Mouse (Mus musculus): ENCODE results near the gene Olfr68. TPM values are rescaled to one million over a fixed set of nuclear protein-coding genes. Genes with fewer than 3 reads are reported as not detected.
"Not testable (repeated sequence)": the region's sequence is repeated elsewhere in the genome, so short reads cannot be mapped to it uniquely, and the experiment has no call there.

Gene Olfr68
- not detected in 2 replicates for polyA plus RNA-seq (2014; fragmentation: Nextera tagmentation; extraction: Ambion mirVana)

DNA sequence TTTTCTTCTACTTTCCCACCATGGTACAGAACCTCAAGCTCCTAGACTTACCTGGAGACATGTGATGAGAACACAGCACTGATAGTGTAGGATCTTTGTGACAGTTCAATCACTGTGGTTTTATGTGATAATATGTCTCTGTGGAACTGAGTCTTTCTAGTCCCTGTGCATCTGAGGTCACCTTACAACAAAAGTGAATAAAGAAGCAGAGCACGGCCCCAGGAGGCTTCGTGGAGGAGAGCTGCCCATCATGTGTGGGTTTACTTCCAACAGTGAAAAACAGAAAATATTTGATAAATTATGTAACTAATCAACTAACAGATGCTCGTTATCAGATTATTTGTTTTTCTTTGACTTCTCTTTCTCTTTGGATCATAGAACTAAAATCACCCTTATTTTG, at the start of gene Olfr68:
TSS of gene Olfr68 (minus strand) at position 101 of the 400 bp plus-strand sequence.
- Histone ChIP-seq H3K36me3 (ENCODE audit: control insufficient read depth, insufficient read depth, low read length) (no peaks in the 10 kb centered on the region), H3K4me2 (ENCODE audit: low read depth, low read length, severe bottlenecking) (no peak within 1 kb of the TSS), H3K27ac (ENCODE audit: low read depth, low read length) (no peak within 1 kb of the TSS), H3K4me3 (ENCODE audit: low read depth, low read length) (no peak within 1 kb of the TSS), H3K9me3 (ENCODE audit: control insufficient read depth, low read length) (no peaks in the 10 kb centered on the region), H3K4me1 (replicated peaks; ENCODE audit: control insufficient read depth, insufficient read depth, low read length) (no peaks in the 10 kb centered on the region), H3K27me3 (ENCODE audit: control insufficient read depth, insufficient read depth, low read length) (no peaks in the 10 kb centered on the region), H3K9ac (ENCODE audit: low read length) (no peak within 1 kb of the TSS)
- ATAC-seq (replicated peaks; ENCODE audit: low FRiP score) (no peak), DNase-seq (ENCODE audit: low spot score) (no peak)
- 80% methylated on average over 3 of the region's 3 CpGs for WGBS

DNA sequence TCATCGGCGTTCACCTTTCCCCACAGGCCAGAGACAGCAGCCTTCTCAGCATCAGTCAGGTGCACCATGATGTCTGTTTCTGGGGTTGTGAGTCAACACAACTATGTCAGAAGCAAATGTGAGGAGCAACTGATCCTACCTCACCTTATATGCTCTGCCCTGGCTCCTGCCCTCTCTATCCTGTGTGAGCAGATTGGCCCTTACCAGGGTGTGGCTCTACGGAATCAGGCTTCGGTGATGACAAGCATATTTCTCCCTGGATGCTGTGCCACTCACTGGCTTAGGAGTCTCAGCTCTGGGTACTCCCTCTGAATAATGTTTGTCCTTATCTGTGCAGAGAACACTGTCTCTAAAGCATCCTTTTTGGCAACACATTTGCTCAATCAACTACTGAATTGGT, 48.3 kb upstream of the Olfr68 start, which contains the start of gene Hbb-bs:
TSS of gene Hbb-bs (minus strand) at position 289 of the 400 bp plus-strand sequence.
- H3K4me2 ChIP-seq (ENCODE audit: low read depth, low read length, severe bottlenecking), result no peak within 1 kb of the TSS
- H3K4me1 ChIP-seq (replicated peaks; ENCODE audit: control insufficient read depth, insufficient read depth, low read length), result no peaks in the 10 kb centered on the region
- no peaks in the 10 kb centered on the region for H3K9me3 ChIP-seq (ENCODE audit: control insufficient read depth, low read length)
- ATAC-seq (replicated peaks; ENCODE audit: low FRiP score) (no peak), DNase-seq (ENCODE audit: low spot score) (no peak)
- H3K27me3 ChIP-seq (ENCODE audit: control insufficient read depth, insufficient read depth, low read length), result no peaks in the 10 kb centered on the region
- no peaks in the 10 kb centered on the region for H3K36me3 ChIP-seq (ENCODE audit: control insufficient read depth, insufficient read depth, low read length)
- H3K27ac ChIP-seq (ENCODE audit: low read depth, low read length), result no peak within 1 kb of the TSS
- no peak within 1 kb of the TSS for H3K9ac ChIP-seq (ENCODE audit: low read length)
- H3K4me3 ChIP-seq (ENCODE audit: low read depth, low read length), result no peak within 1 kb of the TSS
- WGBS, result 89% methylated on average over 4 of the region's 4 CpGs

DNA sequence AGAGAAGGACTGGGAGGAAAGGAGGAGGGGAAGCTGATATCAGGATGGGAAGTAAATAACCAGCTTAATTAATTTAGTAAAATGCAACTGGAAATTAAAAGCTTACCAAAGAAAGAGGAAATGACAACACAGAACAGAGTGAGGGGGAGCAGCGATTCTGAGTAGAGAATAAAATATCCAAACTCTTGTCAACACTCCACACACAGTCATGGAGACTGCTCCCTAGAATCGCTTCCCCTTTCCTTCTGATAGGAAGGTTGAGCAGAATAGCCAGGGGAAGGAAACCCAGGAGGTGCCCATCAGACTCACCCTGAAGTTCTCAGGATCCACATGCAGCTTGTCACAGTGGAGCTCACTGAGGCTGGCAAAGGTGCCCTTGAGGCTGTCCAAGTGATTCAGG, 47.6 kb upstream of the Olfr68 start:
- DNase-seq (ENCODE audit: low spot score); H3K4me2 ChIP-seq (ENCODE audit: low read depth, low read length, severe bottlenecking); H3K9ac ChIP-seq (ENCODE audit: low read length); H3K9me3 ChIP-seq (ENCODE audit: control insufficient read depth, low read length); H3K36me3 ChIP-seq (ENCODE audit: control insufficient read depth, insufficient read depth, low read length); H3K27ac ChIP-seq (ENCODE audit: low read depth, low read length); H3K27me3 ChIP-seq (ENCODE audit: control insufficient read depth, insufficient read depth, low read length); H3K4me1 ChIP-seq (replicated peaks; ENCODE audit: control insufficient read depth, insufficient read depth, low read length); H3K4me3 ChIP-seq (ENCODE audit: low read depth, low read length); ATAC-seq (replicated peaks; ENCODE audit: low FRiP score): not testable (repeated sequence)
- WGBS, result no CpG with 5 or more reads among the region's 2 CpGs

DNA sequence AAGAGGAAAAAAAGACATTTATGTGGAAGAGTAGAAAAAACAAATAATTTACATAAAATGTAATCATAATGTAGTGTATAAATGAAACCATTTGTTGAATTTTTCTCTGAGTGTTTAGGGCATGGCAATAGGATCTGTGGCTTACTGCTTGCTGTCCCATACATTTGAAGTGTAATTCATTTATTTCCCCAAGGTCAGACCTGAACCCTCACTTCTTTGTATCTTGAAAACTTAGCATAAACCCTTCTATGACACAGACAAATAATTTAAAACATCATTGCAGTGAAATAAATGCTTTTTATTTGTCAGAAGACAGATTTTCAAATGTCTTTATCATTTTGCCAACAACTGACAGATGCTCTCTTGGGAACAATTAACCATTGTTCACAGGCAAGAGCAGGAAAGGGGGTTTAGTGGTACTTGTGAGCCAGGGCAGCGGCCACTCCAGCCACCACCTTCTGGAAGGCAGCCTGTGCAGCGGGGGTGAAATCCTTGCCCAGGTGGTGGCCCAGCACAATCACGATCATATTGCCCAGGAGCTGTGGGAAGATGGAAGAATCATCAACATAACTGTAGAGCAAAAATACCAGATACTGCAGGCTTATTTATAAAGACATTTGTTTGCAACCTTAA, 46.9 kb upstream of the Olfr68 start:
- no peak for ATAC-seq (replicated peaks; ENCODE audit: low FRiP score)
- H3K4me2 ChIP-seq (ENCODE audit: low read depth, low read length, severe bottlenecking), result no peak overlapping the region
- no peaks in the 10 kb centered on the region for H3K36me3 ChIP-seq (ENCODE audit: control insufficient read depth, insufficient read depth, low read length)
- H3K27ac ChIP-seq (ENCODE audit: low read depth, low read length), result no peak overlapping the region
- DNase-seq (ENCODE audit: low spot score), result no peak
- WGBS, result 60% methylated on average over 3 of the region's 3 CpGs
- no peaks in the 10 kb centered on the region for H3K27me3 ChIP-seq (ENCODE audit: control insufficient read depth, insufficient read depth, low read length)
- no peaks in the 10 kb centered on the region for H3K4me1 ChIP-seq (replicated peaks; ENCODE audit: control insufficient read depth, insufficient read depth, low read length)
- H3K9me3 ChIP-seq (ENCODE audit: control insufficient read depth, low read length), result no peaks in the 10 kb centered on the region
- no peak overlapping the region for H3K9ac ChIP-seq (ENCODE audit: low read length)
- no peak overlapping the region for H3K4me3 ChIP-seq (ENCODE audit: low read depth, low read length)

DNA sequence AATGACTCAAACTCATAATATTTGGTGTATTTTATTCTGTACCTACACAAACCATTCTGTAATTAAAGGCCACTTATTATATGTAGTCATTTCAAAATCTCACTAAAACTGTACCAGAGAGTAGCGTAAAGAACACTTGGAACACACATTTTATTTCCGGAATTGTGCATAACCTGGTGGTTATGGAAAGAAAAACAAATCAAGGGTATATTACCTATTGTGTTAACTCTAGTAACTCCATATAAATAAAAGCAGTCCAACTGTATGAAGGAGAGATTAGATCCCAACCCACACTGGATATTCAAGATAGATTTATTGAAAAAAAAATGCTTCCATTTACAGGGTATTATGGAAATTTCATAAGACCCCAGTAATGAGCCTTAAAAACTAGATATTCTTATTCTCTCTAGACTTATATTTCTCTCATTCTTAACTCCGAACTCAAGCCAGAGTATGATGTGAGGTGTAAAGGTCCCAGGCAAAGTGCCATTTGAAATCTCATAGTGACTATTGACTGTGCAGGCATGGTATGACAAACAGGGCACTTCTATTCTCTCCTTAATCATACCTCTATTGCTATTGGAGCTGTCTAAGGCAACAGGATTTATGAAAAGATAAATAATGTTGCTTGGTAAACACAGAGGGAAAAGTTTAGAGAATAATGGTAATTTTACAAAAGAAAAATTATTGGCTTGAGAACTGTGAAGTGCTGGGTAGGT, 46.2 kb upstream of the Olfr68 start:
- WGBS, result 92% methylated on average over 3 of the region's 3 CpGs
- H3K4me3 ChIP-seq (ENCODE audit: low read depth, low read length), result no peak overlapping the region
- H3K27ac ChIP-seq (ENCODE audit: low read depth, low read length), result no peak overlapping the region
- H3K4me1 ChIP-seq (replicated peaks; ENCODE audit: control insufficient read depth, insufficient read depth, low read length), result no peaks in the 10 kb centered on the region
- no peaks in the 10 kb centered on the region for H3K36me3 ChIP-seq (ENCODE audit: control insufficient read depth, insufficient read depth, low read length)
- no peak overlapping the region for H3K9ac ChIP-seq (ENCODE audit: low read length)
- H3K4me2 ChIP-seq (ENCODE audit: low read depth, low read length, severe bottlenecking), result no peak overlapping the region
- no peaks in the 10 kb centered on the region for H3K9me3 ChIP-seq (ENCODE audit: control insufficient read depth, low read length)
- ATAC-seq (replicated peaks; ENCODE audit: low FRiP score), result no peak
- DNase-seq (ENCODE audit: low spot score), result no peak
- H3K27me3 ChIP-seq (ENCODE audit: control insufficient read depth, insufficient read depth, low read length), result no peaks in the 10 kb centered on the region

DNA sequence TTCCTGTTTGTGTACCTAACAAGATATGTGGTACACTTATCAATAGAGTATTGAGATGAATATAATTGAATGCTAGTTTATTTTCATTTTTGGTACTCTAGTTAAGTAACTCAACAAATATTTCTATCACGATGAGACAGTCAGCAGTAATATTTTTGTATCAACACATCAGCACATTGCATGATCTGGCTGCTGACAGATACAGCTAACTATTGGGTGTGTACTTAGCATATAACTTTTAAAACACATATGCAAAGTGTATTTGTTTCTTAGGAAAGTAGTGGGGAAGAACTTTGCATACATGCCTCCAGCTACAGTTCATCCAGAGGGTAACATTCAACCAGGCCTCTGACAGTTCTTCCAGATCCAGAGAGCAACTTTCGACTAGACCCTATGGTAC, 45.1 kb upstream of the Olfr68 start:
- Histone ChIP-seq H3K9me3 (ENCODE audit: control insufficient read depth, low read length) (no peaks in the 10 kb centered on the region), H3K27me3 (ENCODE audit: control insufficient read depth, insufficient read depth, low read length) (no peaks in the 10 kb centered on the region), H3K27ac (ENCODE audit: low read depth, low read length) (no peak overlapping the region), H3K36me3 (ENCODE audit: control insufficient read depth, insufficient read depth, low read length) (no peaks in the 10 kb centered on the region), H3K4me3 (ENCODE audit: low read depth, low read length) (no peak overlapping the region), H3K9ac (ENCODE audit: low read length) (no peak overlapping the region), H3K4me1 (replicated peaks; ENCODE audit: control insufficient read depth, insufficient read depth, low read length) (no peaks in the 10 kb centered on the region), H3K4me2 (ENCODE audit: low read depth, low read length, severe bottlenecking) (no peak overlapping the region)
- DNase-seq (ENCODE audit: low spot score) (no peak), ATAC-seq (replicated peaks; ENCODE audit: low FRiP score) (no peak)
- 87% methylated on average over 2 of the region's 2 CpGs for WGBS

DNA sequence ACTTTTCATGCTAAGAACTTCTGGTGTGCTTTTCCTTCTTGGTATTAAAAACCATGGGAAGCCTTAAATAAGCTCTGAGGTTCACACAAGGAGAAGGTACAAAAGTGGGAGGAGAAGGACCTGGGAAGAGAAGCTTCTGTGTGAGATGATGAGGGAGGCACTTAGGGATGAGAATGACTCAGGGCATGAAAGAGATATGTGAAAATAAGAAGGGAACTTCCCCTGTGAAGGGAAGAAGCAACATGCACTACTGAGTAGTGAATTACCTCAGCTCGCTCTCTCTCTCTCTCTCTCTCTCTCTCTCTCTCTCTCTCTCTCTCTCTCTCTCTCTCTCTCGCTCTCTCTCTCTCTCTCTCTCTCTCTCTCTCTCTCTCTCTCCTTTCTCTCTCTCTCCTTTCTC, 35.6 kb upstream of the Olfr68 start:
- not testable (repeated sequence) for ATAC-seq (replicated peaks; ENCODE audit: low FRiP score); H3K9ac ChIP-seq (ENCODE audit: low read length); H3K4me3 ChIP-seq (ENCODE audit: low read depth, low read length); H3K9me3 ChIP-seq (ENCODE audit: control insufficient read depth, low read length); H3K27ac ChIP-seq (ENCODE audit: low read depth, low read length); H3K36me3 ChIP-seq (ENCODE audit: control insufficient read depth, insufficient read depth, low read length); H3K4me1 ChIP-seq (replicated peaks; ENCODE audit: control insufficient read depth, insufficient read depth, low read length); H3K4me2 ChIP-seq (ENCODE audit: low read depth, low read length, severe bottlenecking); DNase-seq (ENCODE audit: low spot score); H3K27me3 ChIP-seq (ENCODE audit: control insufficient read depth, insufficient read depth, low read length)
- 50% methylated on average over 1 of the region's 2 CpGs for WGBS

DNA sequence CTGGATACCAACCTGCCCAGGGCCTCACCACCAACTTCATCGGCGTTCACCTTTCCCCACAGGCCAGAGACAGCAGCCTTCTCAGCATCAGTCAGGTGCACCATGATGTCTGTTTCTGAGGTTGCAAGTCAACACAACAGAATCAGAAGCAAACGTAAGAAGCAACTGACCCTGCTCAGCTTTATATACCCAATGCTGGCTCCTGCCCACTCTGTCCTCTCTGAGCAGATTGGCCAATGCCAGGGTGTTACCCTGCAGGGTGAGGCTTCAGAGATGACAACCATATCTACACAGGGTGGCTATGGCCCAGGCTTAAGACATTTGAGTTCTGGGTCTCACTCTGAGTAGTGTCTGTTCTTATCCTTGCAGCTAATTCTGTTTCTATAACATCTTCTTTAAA, 34.3 kb upstream of the Olfr68 start, which contains the start of gene Hbb-bt:
TSS of gene Hbb-bt (minus strand) at position 231 of the 400 bp plus-strand sequence.
- H3K36me3 ChIP-seq (ENCODE audit: control insufficient read depth, insufficient read depth, low read length), result no peaks in the 10 kb centered on the region
- ATAC-seq (replicated peaks; ENCODE audit: low FRiP score) (no peak), DNase-seq (ENCODE audit: low spot score) (no peak)
- no peaks in the 10 kb centered on the region for H3K9me3 ChIP-seq (ENCODE audit: control insufficient read depth, low read length)
- H3K27me3 ChIP-seq (ENCODE audit: control insufficient read depth, insufficient read depth, low read length), result no peaks in the 10 kb centered on the region
- H3K4me1 ChIP-seq (replicated peaks; ENCODE audit: control insufficient read depth, insufficient read depth, low read length), result no peaks in the 10 kb centered on the region
- no peak within 1 kb of the TSS for H3K27ac ChIP-seq (ENCODE audit: low read depth, low read length)
- 88% methylated on average over 3 of the region's 3 CpGs for WGBS
- H3K4me2 ChIP-seq (ENCODE audit: low read depth, low read length, severe bottlenecking), result no peak within 1 kb of the TSS
- H3K4me3 ChIP-seq (ENCODE audit: low read depth, low read length), result no peak within 1 kb of the TSS
- H3K9ac ChIP-seq (ENCODE audit: low read length), result no peak within 1 kb of the TSS

DNA sequence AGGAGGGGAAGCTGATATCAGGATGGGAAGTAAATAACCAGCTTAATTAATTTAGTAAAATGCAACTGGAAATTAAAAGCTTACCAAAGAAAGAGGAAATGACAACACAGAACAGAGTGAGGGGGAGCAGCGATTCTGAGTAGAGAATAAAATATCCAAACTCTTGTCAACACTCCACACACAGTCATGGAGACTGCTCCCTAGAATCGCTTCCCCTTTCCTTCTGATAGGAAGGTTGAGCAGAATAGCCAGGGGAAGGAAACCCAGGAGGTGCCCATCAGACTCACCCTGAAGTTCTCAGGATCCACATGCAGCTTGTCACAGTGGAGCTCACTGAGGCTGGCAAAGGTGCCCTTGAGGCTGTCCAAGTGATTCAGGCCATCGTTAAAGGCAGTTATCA, 33.7 kb upstream of the Olfr68 start:
- not testable (repeated sequence) for H3K4me1 ChIP-seq (replicated peaks; ENCODE audit: control insufficient read depth, insufficient read depth, low read length); ATAC-seq (replicated peaks; ENCODE audit: low FRiP score)
- WGBS, result no CpG with 5 or more reads among the region's 3 CpGs

More for the DNA sequence above, 33.7 kb upstream of the Olfr68 start:
- H3K9ac ChIP-seq (ENCODE audit: low read length); H3K4me3 ChIP-seq (ENCODE audit: low read depth, low read length); H3K4me2 ChIP-seq (ENCODE audit: low read depth, low read length, severe bottlenecking); H3K27me3 ChIP-seq (ENCODE audit: control insufficient read depth, insufficient read depth, low read length); H3K36me3 ChIP-seq (ENCODE audit: control insufficient read depth, insufficient read depth, low read length); H3K9me3 ChIP-seq (ENCODE audit: control insufficient read depth, low read length); DNase-seq (ENCODE audit: low spot score); H3K27ac ChIP-seq (ENCODE audit: low read depth, low read length): not testable (repeated sequence)

Data from forebrain, embryonic 11.5 days (tissue).